Mouse (Mus musculus) brain, embryonic 14.5 days (tissue): ENCODE results near the gene Aff3.

Experiments used
- CTCF ChIP-seq: fragments of 200-500 bp; IDR thresholded peaks from 2 replicates; pipeline ENCODE4 v1.5.1; 2012; ENCODE audit warnings: inconsistent platforms, mild to moderate bottlenecking, moderate library complexity, borderline replicate concordance; ENCODE audit not compliant: insufficient read depth, insufficient read length; ENCODE audit errors: extremely low read depth
- POLR2A ChIP-seq: fragments of 200-500 bp; IDR thresholded peaks from 2 replicates; pipeline ENCODE4 v1.6.1; 2012; ENCODE audit warnings: mild to moderate bottlenecking, inconsistent platforms, borderline replicate concordance; ENCODE audit not compliant: poor library complexity, insufficient read depth, insufficient read length, severe bottlenecking; ENCODE audit errors: extremely low read depth

GRCm38 (mm10) chr1:38263251-38263650 lies 401.5 kb downstream of the Aff3 start:
- TF ChIP-seq CTCF = no peak
- no peak for TF ChIP-seq POLR2A
